Mouse (Mus musculus) CH12.LX (cell line): ENCODE measurements around the gene D11Wsu47e.

Experiments used
- CHD2 ChIP-seq: IDR thresholded peaks from 2 replicates; pipeline ENCODE4 v1.6.1; 2011; ENCODE audit warnings: low read length, improper control_type of control experiment
- CTCF ChIP-seq, 2 experiments: IDR thresholded peaks in 1 of 2; conservative IDR thresholded peaks in 1 of 2; 2 replicates each; pipeline ENCODE4 v1.5.1; 2011 to 2012; ENCODE audit warnings: low read depth in 2 of 2, low read length in 2 of 2, improper control_type of control experiment in 1 of 2, inconsistent platforms in 1 of 2, mild to moderate bottlenecking in 1 of 2, moderate library complexity in 1 of 2
- EP300 ChIP-seq: IDR thresholded peaks from 2 replicates; pipeline ENCODE4 v1.6.1; 2011; ENCODE audit warnings: low read length, improper control_type of control experiment
- MXI1 ChIP-seq: IDR thresholded peaks from 2 replicates; pipeline ENCODE4 v1.6.1; 2011; ENCODE audit warnings: mild to moderate bottlenecking, low read depth, low read length, improper control_type of control experiment
- MYC ChIP-seq: IDR thresholded peaks from 2 replicates; pipeline ENCODE4 v1.6.1; 2011; ENCODE audit warnings: low read depth, mild to moderate bottlenecking, improper control_type of control experiment, low read length
- NRF1 ChIP-seq: IDR thresholded peaks from 2 replicates; pipeline ENCODE4 v1.6.1; 2014; ENCODE audit warnings: low read depth, mild to moderate bottlenecking, inconsistent platforms, low read length, improper control_type of control experiment, moderate library complexity
- RCOR1 ChIP-seq: conservative IDR thresholded peaks from 2 replicates; pipeline ENCODE4 v1.6.1; 2012; ENCODE audit warnings: low read depth, mild to moderate bottlenecking, inconsistent platforms, low read length, improper control_type of control experiment
- TBP ChIP-seq: conservative IDR thresholded peaks from 2 replicates; pipeline ENCODE4 v1.6.1; 2011; ENCODE audit warnings: low read depth, low read length, improper control_type of control experiment
- USF1 ChIP-seq: IDR thresholded peaks from 2 replicates; pipeline ENCODE4 v1.6.1; 2014; ENCODE audit warnings: low read depth, mild to moderate bottlenecking, inconsistent platforms, low read length, improper control_type of control experiment

GRCm38 (mm10) chr11:113661835-113662351, 22.3 kb upstream of the D11Wsu47e start:
- TF ChIP-seq CTCF (conservative IDR thresholded peaks at IDR 0.05 in 1 of 2, IDR thresholded peaks at IDR 0.05 in 1 of 2; ENCODE audit: low read depth in 2 of 2, low read length in 2 of 2) (no peak), CHD2 (no peak), NRF1 (no peak), MXI1 (no peak), EP300 (no peak), TBP (no peak), RCOR1 (no peak), USF1 (no peak), MYC (no peak)
